Mouse (Mus musculus): ENCODE results near the gene Cpxm2.
A peak's percentile ranks its signal among the peaks of the same experiment; 100 is the strongest.

The Cpxm2 gene

GRCm38 (mm10) chr7:132154368-132154961 lies at the start of gene Cpxm2:
Cpxm2 (minus strand) TSS chr7:132154739.
- peak; percentile 17 for DNase-seq

- no peak for DNase-seq
Observed at GRCm38 (mm10) chr7:132204073-132204612, 49.6 kb upstream of the Cpxm2 start.

- DNase-seq: no peak
Observed at GRCm38 (mm10) chr7:132199686-132200085, 45.1 kb upstream of the Cpxm2 start.

- DNase-seq: no peak
Observed at GRCm38 (mm10) chr7:132198806-132199205, 44.3 kb upstream of the Cpxm2 start.

- no peak for DNase-seq
Observed at GRCm38 (mm10) chr7:132197817-132198475, 43.4 kb upstream of the Cpxm2 start.

GRCm38 (mm10) chr7:132196581-132196980 lies 42.0 kb upstream of the Cpxm2 start:
- DNase-seq: no peak

GRCm38 (mm10) chr7:132193606-132194005 lies 39.1 kb upstream of the Cpxm2 start:
- DNase-seq: no peak

GRCm38 (mm10) chr7:132187456-132187855 lies 32.9 kb upstream of the Cpxm2 start:
- DNase-seq: no peak

GRCm38 (mm10) chr7:132183892-132184404 lies 29.4 kb upstream of the Cpxm2 start:
- DNase-seq: peak; percentile 92

GRCm38 (mm10) chr7:132181586-132182198 lies 27.2 kb upstream of the Cpxm2 start:
- DNase-seq: no peak

- no peak for DNase-seq
Observed at GRCm38 (mm10) chr7:132181042-132181441, 26.5 kb upstream of the Cpxm2 start.

GRCm38 (mm10) chr7:132179049-132179448 lies 24.5 kb upstream of the Cpxm2 start:
- no peak for DNase-seq

GRCm38 (mm10) chr7:132174787-132175186 lies 20.2 kb upstream of the Cpxm2 start:
- no peak for DNase-seq

GRCm38 (mm10) chr7:132174296-132174695 lies 19.8 kb upstream of the Cpxm2 start:
- no peak for DNase-seq

- DNase-seq: peak; percentile 25
Observed at GRCm38 (mm10) chr7:132172220-132172619, 17.7 kb upstream of the Cpxm2 start.

- no peak for DNase-seq
Observed at GRCm38 (mm10) chr7:132171716-132172115, 17.2 kb upstream of the Cpxm2 start.

GRCm38 (mm10) chr7:132169419-132170169 lies 15.1 kb upstream of the Cpxm2 start:
- peak; percentile 34 for DNase-seq

GRCm38 (mm10) chr7:132167239-132167638 lies 12.7 kb upstream of the Cpxm2 start:
- DNase-seq: no peak

GRCm38 (mm10) chr7:132162254-132162653 lies 7.7 kb upstream of the Cpxm2 start:
- peak; percentile 19 for DNase-seq

- DNase-seq: no peak
Observed at GRCm38 (mm10) chr7:132158321-132159025, 3.9 kb upstream of the Cpxm2 start.

GRCm38 (mm10) chr7:132153725-132154147 lies 803 bp downstream of the Cpxm2 start:
- peak; percentile 22 for DNase-seq

- DNase-seq: no peak
Observed at GRCm38 (mm10) chr7:132145227-132145800, 9.2 kb downstream of the Cpxm2 start.

Data from retina, postnatal 1 day (tissue).